Mouse (Mus musculus) limb, embryonic 14.5 days (tissue): ENCODE results near the gene Rarres1. TPM values are rescaled to one million over a fixed set of nuclear protein-coding genes. Genes with fewer than 3 reads are reported as not detected.

Source experiments
- ATAC-seq: fragments of 200-750 bp; cut with Nextera tagmentation; 2 replicates; pipeline ENCODE4 v1.8.0; 2017; ENCODE audit warnings: low read depth, moderate number of reproducible peaks, moderate TSS enrichment; ENCODE audit not compliant: low FRiP score
- DNase-seq: peaks from one replicate; pipeline ENCODE4 v3.0.0-alpha.2; 2015; ENCODE audit warnings: low spot score
- H3K27ac ChIP-seq: fragments of 300-500 bp; sonication (generic); replicated peaks from 2 replicates; pipeline ENCODE4 v1.5.1; 2014; ENCODE audit warnings: low read depth, mild to moderate bottlenecking, low read length, moderate library complexity, mixed read lengths
- H3K27me3 ChIP-seq: fragments of 300-500 bp; sonication (generic); 2 replicates; pipeline ENCODE4 v1.6.1; 2014; ENCODE audit warnings: low read length, mixed read lengths; ENCODE audit not compliant: control insufficient read depth, insufficient read depth
- H3K36me3 ChIP-seq: fragments of 300-500 bp; sonication (generic); 2 replicates; pipeline ENCODE4 v1.6.1; 2014; ENCODE audit warnings: mild to moderate bottlenecking, low read length, moderate library complexity, mixed read lengths; ENCODE audit not compliant: control insufficient read depth, insufficient read depth
- H3K4me1 ChIP-seq: fragments of 300-500 bp; sonication (generic); 2 replicates; pipeline ENCODE4 v1.6.1; 2014; ENCODE audit warnings: antibody characterized with exemption, low read length, mixed read lengths; ENCODE audit not compliant: control insufficient read depth, insufficient read depth
- H3K4me2 ChIP-seq: fragments of 300-500 bp; sonication (generic); replicated peaks from 2 replicates; pipeline ENCODE4 v1.6.1; 2014; ENCODE audit warnings: low read depth, mild to moderate bottlenecking, low read length, moderate library complexity; ENCODE audit not compliant: severe bottlenecking
- H3K4me3 ChIP-seq: fragments of 300-500 bp; sonication (generic); replicated peaks from 2 replicates; pipeline ENCODE4 v1.5.1; 2014; ENCODE audit warnings: low read length
- H3K9ac ChIP-seq: fragments of 300-500 bp; sonication (generic); 2 replicates; pipeline ENCODE4 v1.6.1; 2014; ENCODE audit warnings: mild to moderate bottlenecking, low read depth, low read length, moderate library complexity; ENCODE audit not compliant: severe bottlenecking
- H3K9me3 ChIP-seq: fragments of 300-500 bp; sonication (generic); 2 replicates; pipeline ENCODE4 v1.6.1; 2016; ENCODE audit warnings: low read length; ENCODE audit not compliant: control insufficient read depth
- POLR2A ChIP-seq: fragments of 200-500 bp; IDR thresholded peaks from 2 replicates; pipeline ENCODE4 v1.8.0; 2012; ENCODE audit warnings: inconsistent platforms, mild to moderate bottlenecking, moderate library complexity, borderline replicate concordance; ENCODE audit not compliant: insufficient read depth, insufficient read length; ENCODE audit errors: extremely low read depth
- WGBS: fragments of 180-500 bp; shearing (Covaris S2); extraction: QIAGEN DNeasy Blood & Tissue Kit; methylation state at CpG from one replicate; pipeline ENCODE4 v1.1.7; 2014; 5-methylcytosine and 5-hydroxymethylcytosine counted together
- polyA plus RNA-seq, 2 experiments: library from polyadenylated mRNA; depleted of rRNA in 1 of 2; stranded (reverse) in 1 of 2; unstranded in 1 of 2; fragments of >200 nt; fragmentation: Nextera tagmentation in 1 of 2; extraction: Ambion mirVana in 1 of 2; gene quantifications; 2 replicates each; pipeline versions ENCODE4 v1.2.1 to v1.2.3; 2012 to 2014

Rarres1 gene
- polyA plus RNA-seq, 2 experiments = 4.1 to 7.4 TPM

DNA sequence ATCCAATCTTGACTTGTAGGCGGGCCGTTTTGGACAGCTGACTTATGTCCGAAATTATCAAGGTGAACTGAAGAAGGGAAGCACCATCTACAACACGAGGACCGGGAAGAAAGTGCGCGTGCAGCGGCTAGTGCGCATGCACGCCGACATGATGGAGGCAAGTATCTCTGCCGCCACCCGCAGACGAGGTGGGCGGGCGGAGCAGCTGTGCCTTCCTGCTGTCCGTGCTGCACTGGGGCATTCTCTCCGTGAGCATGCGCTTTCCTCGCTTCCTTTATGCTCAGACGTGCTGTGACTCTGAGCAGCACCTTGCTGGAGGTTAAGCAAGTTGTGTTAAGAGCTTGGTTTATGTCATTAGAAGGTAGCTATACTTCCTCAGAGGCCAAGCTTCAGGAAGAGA is 65.7 kb downstream of the Rarres1 start:
- ATAC-seq (no peak), DNase-seq (no peak)
- H3K36me3 ChIP-seq = peaks cover 57% of the 10 kb centered on the region
- no peak for TF ChIP-seq POLR2A
- no peaks in the 10 kb centered on the region for H3K27me3 ChIP-seq
- no peak overlapping the region for H3K4me3 ChIP-seq
- H3K9me3 ChIP-seq = no peaks in the 10 kb centered on the region
- H3K27ac ChIP-seq = no peak overlapping the region
- no peak overlapping the region for H3K9ac ChIP-seq
- WGBS = 92% methylated on average over 21 of the region's 21 CpGs
- no peaks in the 10 kb centered on the region for H3K4me1 ChIP-seq
- H3K4me2 ChIP-seq = no peak overlapping the region

DNA sequence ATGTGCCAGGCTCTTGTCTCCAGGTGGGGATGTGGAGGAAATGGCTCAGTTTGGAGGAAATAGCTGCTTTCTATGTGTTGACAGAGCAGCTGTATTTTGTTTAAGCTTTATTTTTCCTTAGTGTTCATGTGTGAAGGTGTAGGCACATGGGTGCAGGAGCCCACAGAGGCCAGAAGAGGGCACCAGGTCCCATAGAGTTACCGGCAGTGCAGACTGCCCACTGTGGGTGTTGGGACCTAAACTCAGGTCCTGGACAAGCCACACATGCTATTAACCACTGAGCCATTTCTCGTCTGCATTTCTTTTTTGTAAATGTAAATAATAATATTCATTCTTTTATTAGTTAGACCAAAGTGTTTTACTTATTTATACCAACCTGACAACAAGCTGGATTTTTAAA is 68.2 kb downstream of the Rarres1 start:
- WGBS = 93% methylated on average over 2 of the region's 2 CpGs
- Histone ChIP-seq H3K4me1 (no peaks in the 10 kb centered on the region), H3K27ac (no peak overlapping the region), H3K27me3 (no peaks in the 10 kb centered on the region), H3K36me3 (peaks cover 59% of the 10 kb centered on the region), H3K4me3 (no peak overlapping the region), H3K4me2 (no peak overlapping the region), H3K9ac (no peak overlapping the region), H3K9me3 (no peaks in the 10 kb centered on the region)
- DNase-seq (no peak), ATAC-seq (no peak)
- TF ChIP-seq POLR2A = no peak

DNA sequence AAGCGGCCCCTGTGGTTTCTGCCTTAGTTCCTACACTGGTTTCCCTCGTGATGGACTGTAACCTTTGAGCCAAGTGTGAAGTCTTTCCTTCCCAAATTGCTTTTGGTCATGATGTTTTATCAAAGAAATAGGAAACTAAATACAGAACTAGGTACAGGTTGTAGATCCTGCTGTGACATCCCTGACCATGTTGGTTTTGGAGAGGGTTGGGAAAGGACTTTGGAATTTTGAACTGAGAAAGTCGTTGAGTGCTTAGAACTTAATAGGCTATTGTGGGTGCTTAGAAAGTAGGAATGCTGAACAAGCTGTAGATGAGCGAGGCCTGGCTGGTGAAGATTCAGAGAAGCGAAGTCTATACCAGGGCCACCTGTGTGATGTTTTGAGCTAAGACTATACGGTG is 81.3 kb downstream of the Rarres1 start:
- ATAC-seq (no peak), DNase-seq (no peak)
- no peaks in the 10 kb centered on the region for H3K27me3 ChIP-seq
- no peak overlapping the region for H3K27ac ChIP-seq
- no peaks in the 10 kb centered on the region for H3K9me3 ChIP-seq
- TF ChIP-seq POLR2A = no peak
- no peak overlapping the region for H3K9ac ChIP-seq
- no peak overlapping the region for H3K4me2 ChIP-seq
- peaks cover 4% of the 10 kb centered on the region; the same call in 1 of the 2 replicates for H3K4me1 ChIP-seq
- peaks cover 61% of the 10 kb centered on the region for H3K36me3 ChIP-seq
- no peak overlapping the region for H3K4me3 ChIP-seq
- 87% methylated on average over 6 of the region's 6 CpGs for WGBS

DNA sequence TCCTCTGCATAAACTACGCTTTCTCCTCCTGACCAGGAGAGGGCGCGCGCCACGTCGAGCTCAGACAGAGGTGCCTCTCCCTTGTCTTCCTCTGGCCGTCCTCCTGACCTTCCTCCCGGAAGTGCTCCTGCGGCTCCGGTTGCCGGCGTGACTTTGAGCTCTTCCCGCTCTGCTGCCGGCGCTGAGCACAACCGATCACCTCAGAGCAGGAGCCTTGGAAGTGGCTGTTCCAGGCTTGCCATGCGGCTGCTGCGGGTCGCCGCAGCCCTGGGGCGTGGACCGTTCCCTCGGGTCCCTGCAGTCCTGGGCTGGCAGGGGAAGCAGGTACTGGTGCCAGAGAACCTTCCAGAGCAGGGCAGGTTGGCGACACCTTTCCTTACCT is 85.3 kb downstream of the Rarres1 start, which contains the start of gene Gfm1:
Gene Gfm1, plus strand, starts transcription at position 98 of the 382 bp plus-strand sequence.
- ATAC-seq = peak; percentile 92
- WGBS = under 1% methylated on average over 24 of the region's 24 CpGs
- H3K27ac ChIP-seq = no peak within 1 kb of the TSS

DNA sequence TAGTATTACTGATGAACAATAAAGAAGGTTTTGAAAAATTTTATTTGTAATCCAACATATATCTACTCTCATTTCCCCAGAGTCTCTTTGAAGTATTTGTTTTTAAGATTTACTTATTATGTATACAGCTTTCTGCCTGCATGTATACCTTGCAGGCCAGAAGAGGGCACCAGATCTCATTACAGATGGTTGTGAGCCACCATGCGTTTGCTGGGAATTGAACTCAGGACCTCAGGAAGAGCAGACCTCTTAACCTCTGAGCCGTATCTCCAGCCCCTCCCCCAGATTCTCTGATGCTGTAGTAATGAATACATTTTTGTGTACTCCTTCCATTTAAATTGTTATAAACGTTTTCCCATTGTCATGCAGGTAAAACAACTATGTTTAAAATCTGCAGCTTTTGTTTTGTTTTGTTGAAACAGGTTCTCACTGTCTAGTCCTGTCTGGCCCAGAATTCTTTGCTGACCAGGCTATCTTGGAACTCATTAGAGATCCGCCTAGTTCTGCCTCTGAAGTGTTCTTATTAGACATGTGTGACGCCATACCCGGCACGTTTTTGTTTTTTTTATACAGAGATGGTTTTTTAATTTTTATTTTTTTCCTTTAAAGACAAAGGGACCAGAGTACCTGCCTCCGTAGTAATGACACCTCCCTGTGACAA is 85.9 kb downstream of the Rarres1 start:
- Histone ChIP-seq H3K9me3 (peaks cover 6% of the 10 kb centered on the region; the same call in 1 of the 2 replicates), H3K4me1 (peaks cover 4% of the 10 kb centered on the region; the same call in 1 of the 2 replicates), H3K4me2 (peak overlapping the region; percentile 64), H3K27me3 (no peaks in the 10 kb centered on the region), H3K36me3 (peaks cover 26% of the 10 kb centered on the region), H3K9ac (peak overlapping the region; percentile 68), H3K4me3 (peak overlapping the region; percentile 63), H3K27ac (no peak overlapping the region)
- WGBS = 33% methylated on average over 8 of the region's 8 CpGs
- DNase-seq = no peak
- no peak for TF ChIP-seq POLR2A
- ATAC-seq = peak; percentile 73; the same call in 1 of the 2 replicates

More for the DNA sequence above, 85.3 kb downstream of the Rarres1 start, which contains the start of gene Gfm1:
- Histone ChIP-seq H3K9ac (peak within 1 kb of the TSS; percentile 68), H3K4me1 (peaks cover 4% of the 10 kb centered on the region; the same call in 1 of the 2 replicates), H3K27me3 (no peaks in the 10 kb centered on the region), H3K4me2 (peak within 1 kb of the TSS; percentile 64), H3K36me3 (peaks cover 27% of the 10 kb centered on the region), H3K4me3 (peak within 1 kb of the TSS; percentile 63), H3K9me3 (peaks cover 6% of the 10 kb centered on the region; the same call in 1 of the 2 replicates)
- TF ChIP-seq POLR2A = no peak
- DNase-seq = peak; percentile 65

Other genes starting within 250 kb of the Rarres1 start
- gene Mlf1, start 141.4 kb downstream of the Rarres1 start, polyA plus RNA-seq (2012; rRNA removed) = 5.3 and 7.3 TPM in 2 replicates
- 15.1 and 16.3 TPM in 2 replicates for gene Mlf1, start 141.4 kb downstream of the Rarres1 start, polyA plus RNA-seq (2014; fragmentation: Nextera tagmentation; extraction: Ambion mirVana)
- gene Gm17402, start 140.4 kb downstream of the Rarres1 start, polyA plus RNA-seq (2012; rRNA removed) = not detected in 2 replicates
- gene Gm17402, start 140.4 kb downstream of the Rarres1 start, polyA plus RNA-seq (2014; fragmentation: Nextera tagmentation; extraction: Ambion mirVana) = not detected in 2 replicates
- 26.2 and 30.4 TPM in 2 replicates for gene Gfm1, start 85.4 kb downstream of the Rarres1 start, polyA plus RNA-seq (2012; rRNA removed)
- gene Gfm1, start 85.4 kb downstream of the Rarres1 start, polyA plus RNA-seq (2014; fragmentation: Nextera tagmentation; extraction: Ambion mirVana) = 40.9 and 45.1 TPM in 2 replicates
- gene Lxn, start 51.6 kb downstream of the Rarres1 start, polyA plus RNA-seq (2012; rRNA removed) = 51.9 and 64.8 TPM in 2 replicates
- 121 and 130 TPM in 2 replicates for gene Lxn, start 51.6 kb downstream of the Rarres1 start, polyA plus RNA-seq (2014; fragmentation: Nextera tagmentation; extraction: Ambion mirVana)
- 36.9 and 40.4 TPM in 2 replicates for gene Mfsd1, start 67.2 kb upstream of the Rarres1 start, polyA plus RNA-seq (2012; rRNA removed)
- 61.8 and 62.2 TPM in 2 replicates for gene Mfsd1, start 67.2 kb upstream of the Rarres1 start, polyA plus RNA-seq (2014; fragmentation: Nextera tagmentation; extraction: Ambion mirVana)